Comparison of ENCODE assay signal across 8 mouse cellular contexts in genomic region chr11:59624017-59624630, GRCm38 (mm10). TPM values are rescaled to one million over a fixed set of nuclear protein-coding genes. Genes with fewer than 3 reads are reported as not detected.
DNase-seq lines count a peak whose midpoint lies in the region; ATAC-seq and TF ChIP-seq lines count a peak whose summit lies in the region.

No protein-coding gene starts in this region.

- H3K27ac ChIP-seq in testis, adult 2 months (ENCODE audit: control insufficient read depth, insufficient read depth, low read depth, low read length): no peak overlapping the region
- no peak overlapping the region for H3K27ac ChIP-seq in intestine, embryonic 16.5 days (ENCODE audit: low read length)

- 0 out of 2 replicates have a peak, but pooled peaks have one; percentile 58 for ATAC-seq in intestine, embryonic 16.5 days

- no peaks in the 10 kb centered on the region for H3K36me3 ChIP-seq in testis, adult 2 months (ENCODE audit: control insufficient read depth, insufficient read depth, low read length)
- H3K36me3 ChIP-seq in intestine, embryonic 16.5 days (ENCODE audit: control insufficient read depth, insufficient read depth, low read length): no peaks in the 10 kb centered on the region

- DNase-seq in testis, postnatal 14 days (ENCODE audit: low spot score): no peak
- DNase-seq in cerebellum, adult 18-20 months: peak; percentile 71 to 74
- DNase-seq in frontal cortex, postnatal 10 days (ENCODE audit: low spot score in 2 of 2): peak; percentile 23 to 61
- peak; percentile 76 to 78 for DNase-seq in left cerebral cortex, postnatal 14 days (ENCODE audit: low spot score in 2 of 2)
- peak; percentile 66 for DNase-seq in naive thymus-derived CD4-positive, alpha-beta T cell, adult 2 months (ENCODE audit: low read depth)
- peak; percentile 70 to 71 for DNase-seq in thymus, postnatal 10 days (ENCODE audit: low spot score in 2 of 2)

- no peak overlapping the region for H3K4me3 ChIP-seq in testis, adult 2 months (ENCODE audit: control insufficient read depth, low read depth, low read length)
- H3K4me3 ChIP-seq in intestine, embryonic 16.5 days (ENCODE audit: low read length): no peak overlapping the region

- no peaks in the 10 kb centered on the region for H3K9me3 ChIP-seq in intestine, embryonic 16.5 days (ENCODE audit: control insufficient read depth, low read length)

- H3K27me3 ChIP-seq in testis, adult 2 months (ENCODE audit: control insufficient read depth, insufficient read depth, low read length): no peaks in the 10 kb centered on the region
- no peaks in the 10 kb centered on the region for H3K27me3 ChIP-seq in intestine, embryonic 16.5 days (replicated peaks; ENCODE audit: control insufficient read depth, insufficient read depth, low read length)

- 32% methylated on average over 6 of the region's 6 CpGs for WGBS in intestine, embryonic 16.5 days

- H3K4me2 ChIP-seq in intestine, embryonic 16.5 days (ENCODE audit: low read depth, low read length): no peak overlapping the region

- no peak overlapping the region for H3K9ac ChIP-seq in intestine, embryonic 16.5 days (ENCODE audit: low read depth, low read length)

- peak; percentile 38; the same call in 1 of the 2 replicates for TF ChIP-seq CTCF in testis, adult 2 months (IDR thresholded peaks at IDR 0.05; ENCODE audit: control insufficient read depth, insufficient read depth, insufficient replicate concordance, low read depth, low read length)

- TF ChIP-seq POLR2A in testis, adult 2 months (IDR thresholded peaks at IDR 0.05; ENCODE audit: control insufficient read depth, low read depth, low read length): no peak

- no peaks in the 10 kb centered on the region for H3K4me1 ChIP-seq in testis, adult 2 months (ENCODE audit: control insufficient read depth, insufficient read depth, low read length)
- no peaks in the 10 kb centered on the region for H3K4me1 ChIP-seq in intestine, embryonic 16.5 days (ENCODE audit: control insufficient read depth, insufficient read depth, low read length)

- intact Hi-C loops in left cerebral cortex, postnatal 14 days (cut with DNase I): no loop called here

RNA-seq across cellular contexts. Expression of gene Olfr223, which starts 31.0 kb away (rescaled TPM):
- polyA plus RNA-seq in testis, adult 2 months (2012; rRNA removed): not detected in 2 replicates
- not detected in 2 replicates for polyA plus RNA-seq in intestine, embryonic 16.5 days (2015; fragmentation: Nextera tagmentation; extraction: Ambion mirVana)
- total RNA-seq in left cerebral cortex, postnatal 14 days (2021): not detected

RNA-seq across cellular contexts. Expression of gene Mprip, which starts 37.0 kb away (rescaled TPM):
- polyA plus RNA-seq in testis, adult 2 months (2012; rRNA removed): 237 and 246 TPM in 2 replicates
- polyA plus RNA-seq in intestine, embryonic 16.5 days (2015; fragmentation: Nextera tagmentation; extraction: Ambion mirVana): 23.9 and 25.2 TPM in 2 replicates
- 100 to 1,000 TPM; 249 to 264 TPM for total RNA-seq in left cerebral cortex, postnatal 14 days (2021)

RNA-seq across cellular contexts. Expression of gene Olfr222, which starts 48.1 kb away (rescaled TPM):
- 0.15 and 0.16 TPM in 2 replicates for polyA plus RNA-seq in testis, adult 2 months (2012; rRNA removed)
- not detected in 2 replicates for polyA plus RNA-seq in intestine, embryonic 16.5 days (2015; fragmentation: Nextera tagmentation; extraction: Ambion mirVana)
- not detected for total RNA-seq in left cerebral cortex, postnatal 14 days (2021)
